Mouse (Mus musculus) R1 (cell line): ENCODE data around the gene Zfr2.

Experiments used
- DNase-seq: peaks from one replicate; pipeline ENCODE4 v3.0.0-alpha.2; 2018; ENCODE audit warnings: low read depth, low spot score

Zfr2 gene

GRCm38 (mm10) chr10:81202978-81203720, 29.8 kb upstream of the Zfr2 start:
- no peak for DNase-seq

GRCm38 (mm10) chr10:81204137-81204536, 28.8 kb upstream of the Zfr2 start:
- DNase-seq: no peak

- peak; percentile 47 for DNase-seq
These were observed 22.8 kb upstream of the Zfr2 start for GRCm38 (mm10) chr10:81210154-81210553.

- DNase-seq: peak; percentile 28
These were observed 16.7 kb upstream of the Zfr2 start for GRCm38 (mm10) chr10:81216260-81216659.

- DNase-seq: no peak
These were observed 16.1 kb upstream of the Zfr2 start for GRCm38 (mm10) chr10:81216810-81217209.

- DNase-seq: peak; percentile 35
These were observed 15.7 kb upstream of the Zfr2 start for GRCm38 (mm10) chr10:81217267-81217666.

- peak; percentile 73 for DNase-seq
These were observed 15.0 kb upstream of the Zfr2 start for GRCm38 (mm10) chr10:81217964-81218363.

- DNase-seq: no peak
These were observed 11.4 kb upstream of the Zfr2 start for GRCm38 (mm10) chr10:81221402-81222015.

GRCm38 (mm10) chr10:81223731-81224130, 9.2 kb upstream of the Zfr2 start:
- peak; percentile 80 for DNase-seq

GRCm38 (mm10) chr10:81229735-81230437, 3.1 kb upstream of the Zfr2 start:
- DNase-seq: peak; percentile 64

- DNase-seq: peak; percentile 71
These were observed 2.3 kb upstream of the Zfr2 start, which contains the start of gene Atcay for GRCm38 (mm10) chr10:81230438-81231332. Gene Atcay (minus strand): TSS chr10:81230833.

GRCm38 (mm10) chr10:81231436-81231835, 1.5 kb upstream of the Zfr2 start:
- no peak for DNase-seq

- no peak for DNase-seq
These were observed 251 bp downstream of the Zfr2 start for GRCm38 (mm10) chr10:81233226-81233585.

- no peak for DNase-seq
These were observed 1.3 kb downstream of the Zfr2 start for GRCm38 (mm10) chr10:81234206-81234605.

- no peak for DNase-seq
These were observed 3.7 kb downstream of the Zfr2 start for GRCm38 (mm10) chr10:81236471-81237268.

- no peak for DNase-seq
These were observed 5.7 kb downstream of the Zfr2 start for GRCm38 (mm10) chr10:81238618-81239017.

GRCm38 (mm10) chr10:81240876-81241275, 7.9 kb downstream of the Zfr2 start:
- DNase-seq: peak; percentile 89

GRCm38 (mm10) chr10:81242021-81242420, 9.1 kb downstream of the Zfr2 start:
- DNase-seq: no peak

- no peak for DNase-seq
These were observed 11.2 kb downstream of the Zfr2 start for GRCm38 (mm10) chr10:81244146-81244545.

GRCm38 (mm10) chr10:81244595-81244994, 11.6 kb downstream of the Zfr2 start:
- peak; percentile 69 for DNase-seq

GRCm38 (mm10) chr10:81245166-81245565, 12.2 kb downstream of the Zfr2 start:
- no peak for DNase-seq
